Mouse (Mus musculus) liver, adult 2 months (tissue): ENCODE data around the gene Ypel3. TPM values are rescaled to one million over a fixed set of nuclear protein-coding genes. Genes with fewer than 3 reads are reported as not detected.
A peak's percentile ranks its signal among the peaks of the same experiment; 100 is the strongest.

Source experiments
- DNase-seq: peaks from one replicate; pipeline ENCODE4 v3.0.0-alpha.2; 2011; ENCODE audit warnings: low read depth, low spot score; ENCODE audit errors: extremely low read depth
- H3K27ac ChIP-seq: fragments of 200-500 bp; replicated peaks from 2 replicates; pipeline ENCODE4 v1.5.1; 2012; ENCODE audit warnings: low read depth, mild to moderate bottlenecking, control low read depth, inconsistent platforms, low read length; ENCODE audit not compliant: insufficient read depth
- H3K27me3 ChIP-seq: fragments of 200-500 bp; 2 replicates; pipeline ENCODE4 v1.6.1; 2012; ENCODE audit warnings: mild to moderate bottlenecking, moderate library complexity, low read length, inconsistent platforms; ENCODE audit not compliant: control insufficient read depth, insufficient read depth
- H3K36me3 ChIP-seq: fragments of 200-500 bp; 2 replicates; pipeline ENCODE4 v1.6.1; 2012; ENCODE audit warnings: low read length, inconsistent platforms; ENCODE audit not compliant: control insufficient read depth, insufficient read depth
- H3K4me1 ChIP-seq: fragments of 200-500 bp; 2 replicates; pipeline ENCODE4 v1.6.1; 2011; ENCODE audit warnings: low read length; ENCODE audit not compliant: control insufficient read depth, insufficient read depth
- H3K4me3 ChIP-seq: fragments of 200-500 bp; 2 replicates; pipeline ENCODE4 v1.5.1; 2011; ENCODE audit warnings: low read depth, mild to moderate bottlenecking, control low read depth, low read length, moderate library complexity; ENCODE audit not compliant: insufficient read depth
- H3K79me2 ChIP-seq: fragments of 200-500 bp; 2 replicates; pipeline ENCODE4 v1.6.1; 2012; ENCODE audit warnings: inconsistent platforms, mild to moderate bottlenecking, low read length, moderate library complexity; ENCODE audit not compliant: control insufficient read depth, insufficient read depth
- H3K9ac ChIP-seq: fragments of 200-500 bp; 2 replicates; pipeline ENCODE4 v1.6.1; 2012; ENCODE audit warnings: low read depth, mild to moderate bottlenecking, control low read depth, inconsistent platforms, low read length
- CTCF ChIP-seq: fragments of 200-500 bp; IDR thresholded peaks from 2 replicates; pipeline ENCODE4 v1.5.1; 2011; ENCODE audit warnings: low read depth, low read length, control low read depth
- POLR2A ChIP-seq: fragments of 200-500 bp; IDR thresholded peaks from 2 replicates; pipeline ENCODE4 v1.6.1; 2011; ENCODE audit warnings: low read length, control low read depth; ENCODE audit not compliant: insufficient read depth; ENCODE audit errors: extremely low read depth
- WGBS: fragments of 180-500 bp; shearing (Covaris S2); methylation state at CpG from one replicate; pipeline ENCODE4 v1.1.7; 2018; 5-methylcytosine and 5-hydroxymethylcytosine counted together
- polyA plus RNA-seq: library from polyadenylated mRNA; depleted of rRNA; stranded (reverse); fragments of >200 nt; gene quantifications from 2 replicates; pipeline ENCODE4 v1.2.3, GENCODE M21; 2012
- total RNA-seq: library from RNA; depleted of rRNA; stranded (reverse); fragments of >200 nt; gene quantifications from 2 replicates; pipeline ENCODE4 v1.2.3, GENCODE M21; 2014

Gene Ypel3
- total and polyA plus RNA-seq, 2 experiments: 26.4 to 144 TPM

DNA sequence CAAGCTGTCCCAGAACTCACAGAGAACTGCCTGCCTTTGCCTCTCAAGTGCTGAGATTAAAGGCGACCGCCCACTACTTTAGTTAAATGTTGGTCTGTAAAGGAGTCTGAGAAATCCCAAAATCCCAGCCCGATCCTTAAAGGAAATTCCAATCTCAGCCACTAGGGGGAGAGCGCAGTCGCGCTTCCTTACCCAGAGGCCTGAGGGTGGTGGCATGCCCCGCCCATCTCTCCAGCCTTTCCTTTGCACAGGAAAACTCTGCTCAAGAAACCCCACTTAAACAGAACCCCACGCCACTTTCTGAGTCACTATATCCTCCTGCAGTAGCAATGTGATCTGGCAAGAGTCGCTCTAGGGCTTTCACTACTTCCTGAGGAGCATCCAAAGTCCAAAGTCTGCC is 21.9 kb upstream of the Ypel3 start:
- Histone ChIP-seq H3K4me3 (no peak overlapping the region), H3K27me3 (no peaks in the 10 kb centered on the region), H3K79me2 (peaks cover 3% of the 10 kb centered on the region; the same call in 1 of the 2 replicates), H3K4me1 (peaks cover 6% of the 10 kb centered on the region), H3K36me3 (no peaks in the 10 kb centered on the region), H3K9ac (peak overlapping the region; percentile 33; the same call in 1 of the 2 replicates), H3K27ac (no peak overlapping the region)
- DNase-seq: peak; percentile 54
- no peak for TF ChIP-seq POLR2A
- TF ChIP-seq CTCF: peak; percentile 90
- WGBS: under 1% methylated on average over 9 of the region's 9 CpGs

DNA sequence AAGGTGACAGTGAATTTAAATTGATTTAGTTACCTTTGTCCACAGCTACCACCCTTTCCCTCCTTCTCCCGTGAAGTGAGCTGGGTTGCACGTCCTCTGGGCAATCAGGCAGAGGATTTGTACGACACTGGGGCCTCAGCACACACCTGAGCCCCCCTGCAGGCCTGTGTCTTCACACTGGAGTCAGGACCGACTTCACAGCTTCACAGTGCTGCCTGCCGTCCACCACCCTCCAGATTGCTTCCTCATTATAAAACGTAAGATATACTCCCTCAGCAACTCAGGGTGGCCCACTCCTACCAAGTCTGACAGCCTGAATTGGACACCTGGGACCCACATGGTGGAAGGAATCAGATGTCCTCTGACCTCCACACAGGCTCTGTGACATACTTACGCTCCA is 18.2 kb upstream of the Ypel3 start:
- H3K27ac ChIP-seq: no peak overlapping the region
- H3K9ac ChIP-seq: no peak overlapping the region
- no peak for TF ChIP-seq POLR2A
- no peak for TF ChIP-seq CTCF
- H3K79me2 ChIP-seq: peaks cover 3% of the 10 kb centered on the region; the same call in 1 of the 2 replicates
- no peak overlapping the region for H3K4me3 ChIP-seq
- no peak for DNase-seq
- H3K4me1 ChIP-seq: peaks cover 9% of the 10 kb centered on the region
- H3K27me3 ChIP-seq: no peaks in the 10 kb centered on the region
- WGBS: 89% methylated on average over 7 of the region's 7 CpGs
- no peaks in the 10 kb centered on the region for H3K36me3 ChIP-seq

DNA sequence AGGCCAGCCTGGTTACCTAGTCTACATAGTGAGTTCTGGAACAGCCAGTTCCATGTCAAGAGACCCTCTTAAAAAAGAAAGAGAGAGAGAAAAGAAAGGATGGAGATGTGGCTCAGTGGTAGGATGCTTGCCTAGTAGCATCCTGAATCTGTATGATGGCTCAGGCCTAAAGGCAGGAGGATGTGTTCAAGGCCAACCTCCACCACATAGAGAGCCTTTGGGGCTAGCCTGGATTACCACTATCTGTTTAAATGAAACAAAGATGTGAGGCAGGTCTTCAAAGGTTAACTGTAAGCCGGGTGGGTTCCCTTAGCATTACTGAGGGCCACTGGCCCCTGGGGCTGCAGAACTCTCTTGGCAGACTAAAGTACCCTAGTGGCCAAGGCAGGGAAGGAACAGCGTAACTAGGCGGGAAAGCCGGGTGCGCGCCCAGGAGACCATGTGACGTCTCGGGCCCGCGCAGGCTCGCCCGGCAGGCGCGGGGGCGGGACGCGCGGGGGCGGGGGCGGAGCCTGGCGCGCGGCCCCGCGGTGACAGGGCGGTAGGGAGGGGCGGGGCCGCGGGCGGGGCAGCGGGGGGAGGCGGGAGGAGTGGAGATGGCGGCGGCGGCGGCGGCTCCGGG is 17.6 kb upstream of the Ypel3 start, which contains the start of gene Mapk3:
TSS of gene Mapk3 (plus strand) at position 552 of the 622 bp plus-strand sequence.
- TF ChIP-seq CTCF (peak; percentile 77), POLR2A (no peak)
- 0% methylated on average over 23 of the region's 38 CpGs for WGBS
- peaks cover 3% of the 10 kb centered on the region; the same call in 1 of the 2 replicates for H3K79me2 ChIP-seq
- DNase-seq: peak; percentile 63
- no peaks in the 10 kb centered on the region for H3K36me3 ChIP-seq
- H3K27me3 ChIP-seq: no peaks in the 10 kb centered on the region
- H3K9ac ChIP-seq: peak within 1 kb of the TSS; percentile 94
- peak within 1 kb of the TSS; percentile 91 for H3K4me3 ChIP-seq
- peak within 1 kb of the TSS; percentile 70 for H3K27ac ChIP-seq
- peaks cover 9% of the 10 kb centered on the region for H3K4me1 ChIP-seq

DNA sequence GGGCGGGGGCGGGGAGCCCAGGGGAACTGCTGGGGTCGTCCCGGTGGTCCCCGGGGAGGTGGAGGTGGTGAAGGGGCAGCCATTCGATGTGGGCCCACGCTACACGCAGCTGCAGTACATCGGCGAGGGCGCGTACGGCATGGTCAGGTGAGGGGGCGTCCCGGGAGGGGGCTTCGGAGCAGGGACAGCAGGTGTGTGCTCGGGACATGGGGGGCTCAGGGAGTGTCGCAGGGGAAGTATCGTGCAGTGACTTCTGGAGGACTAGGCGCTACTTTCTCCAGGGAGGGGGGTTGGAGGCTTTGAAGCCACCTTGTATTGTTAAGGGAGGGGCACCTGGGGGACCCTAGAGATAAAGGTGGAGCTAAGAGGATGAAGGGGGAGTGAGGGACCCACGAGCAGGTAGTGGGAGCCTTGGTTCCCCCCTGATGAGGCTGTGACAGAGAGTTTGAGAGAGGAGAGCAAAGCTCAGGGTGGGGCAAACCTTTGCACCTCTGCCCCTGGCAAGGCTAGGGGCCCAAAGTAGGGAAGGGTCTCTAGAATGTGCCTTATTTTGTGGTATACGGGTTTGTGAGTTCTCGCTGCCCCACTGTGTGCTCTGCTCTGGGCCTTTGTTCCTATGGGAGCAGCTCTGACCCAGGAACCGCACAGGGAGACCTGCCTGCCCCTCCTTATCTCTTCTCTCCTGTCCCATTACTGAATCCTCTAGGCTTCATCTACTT is 16.9 kb upstream of the Ypel3 start:
- Histone ChIP-seq H3K79me2 (peaks cover 3% of the 10 kb centered on the region; the same call in 1 of the 2 replicates), H3K27ac (peak overlapping the region; percentile 70), H3K4me1 (peaks cover 6% of the 10 kb centered on the region), H3K9ac (peak overlapping the region; percentile 94), H3K36me3 (no peaks in the 10 kb centered on the region), H3K27me3 (no peaks in the 10 kb centered on the region), H3K4me3 (peak overlapping the region; percentile 91)
- no peak for DNase-seq
- no peak for TF ChIP-seq CTCF
- 0 out of 2 replicates have a peak, but pooled peaks have one; percentile 5 for TF ChIP-seq POLR2A
- WGBS: 1% methylated on average over 22 of the region's 24 CpGs

DNA sequence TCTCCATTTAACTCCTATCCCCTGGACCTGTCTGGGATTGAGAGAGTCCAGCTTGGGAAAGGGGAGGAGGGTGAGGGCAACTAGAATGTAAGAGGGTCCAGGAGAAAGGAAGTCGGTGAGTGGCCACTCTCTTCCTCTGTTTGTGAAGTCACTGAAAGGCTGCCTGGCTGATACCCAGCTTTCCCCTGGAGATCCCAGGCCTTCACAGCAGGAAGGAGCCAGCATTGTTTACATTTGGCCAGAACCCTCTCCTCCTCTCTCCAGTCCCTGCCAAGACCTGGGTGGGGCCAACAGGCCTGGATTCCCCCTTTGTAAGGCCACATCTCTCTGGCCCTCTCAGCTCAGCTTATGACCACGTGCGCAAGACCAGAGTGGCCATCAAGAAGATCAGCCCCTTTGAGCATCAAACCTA is 16.4 kb upstream of the Ypel3 start:
- 27% methylated on average over 3 of the region's 3 CpGs for WGBS

More for the DNA sequence above, 16.4 kb upstream of the Ypel3 start:
- TF ChIP-seq POLR2A (no peak), CTCF (no peak)
- peaks cover 3% of the 10 kb centered on the region; the same call in 1 of the 2 replicates for H3K79me2 ChIP-seq
- H3K27ac ChIP-seq: peak overlapping the region; percentile 70
- H3K9ac ChIP-seq: peak overlapping the region; percentile 94
- H3K4me1 ChIP-seq: peaks cover 3% of the 10 kb centered on the region; the same call in 1 of the 2 replicates
- H3K4me3 ChIP-seq: peak overlapping the region; percentile 91
- H3K36me3 ChIP-seq: no peaks in the 10 kb centered on the region
- no peaks in the 10 kb centered on the region for H3K27me3 ChIP-seq
- DNase-seq: peak; percentile 57
